Mouse (Mus musculus): ENCODE data around the gene Golga7b.

Golga7b gene

GRCm38 (mm10) chr19:42249976-42250914 lies 2.9 kb downstream of the Golga7b start:
- in situ Hi-C loops (cut with MseI, MboI): no loop called here

- in situ Hi-C loops (cut with MseI, MboI): no loop called here
These were observed 8.0 kb downstream of the Golga7b start for GRCm38 (mm10) chr19:42255438-42255783.

GRCm38 (mm10) chr19:42255784-42256610 lies 8.6 kb downstream of the Golga7b start:
- in situ Hi-C loops (cut with MseI, MboI): no loop called here

GRCm38 (mm10) chr19:42256611-42257240 lies 9.4 kb downstream of the Golga7b start:
- in situ Hi-C loops (cut with MseI, MboI): no loop called here

- in situ Hi-C loops (cut with MseI, MboI): no loop called here
These were observed 9.9 kb downstream of the Golga7b start for GRCm38 (mm10) chr19:42257241-42257635.

- in situ Hi-C loops (cut with MseI, MboI): no loop called here
These were observed 10.7 kb downstream of the Golga7b start for GRCm38 (mm10) chr19:42258031-42258430.

GRCm38 (mm10) chr19:42258596-42258995 lies 11.2 kb downstream of the Golga7b start:
- in situ Hi-C loops (cut with MseI, MboI): no loop called here

- in situ Hi-C loops (cut with MseI, MboI): no loop called here
These were observed 13.1 kb downstream of the Golga7b start for GRCm38 (mm10) chr19:42260486-42260885.

- in situ Hi-C loops (cut with MseI, MboI): no loop called here
These were observed 16.1 kb downstream of the Golga7b start for GRCm38 (mm10) chr19:42263524-42263923.

- in situ Hi-C loops (cut with MseI, MboI): no loop called here
These were observed 21.0 kb downstream of the Golga7b start for GRCm38 (mm10) chr19:42268337-42268736.

- in situ Hi-C loops (cut with MseI, MboI): loop anchor here (5.0 kb wide), 2 partner anchors 53 to 78 kb away; no protein-coding TSS in a partner anchor
These were observed 22.7 kb downstream of the Golga7b start for GRCm38 (mm10) chr19:42270119-42270518.

- in situ Hi-C loops (cut with MseI, MboI): loop anchor here (5.0 kb wide), 2 partner anchors 54 to 79 kb away; no protein-coding TSS in a partner anchor
These were observed 23.8 kb downstream of the Golga7b start for GRCm38 (mm10) chr19:42271182-42271581.

- in situ Hi-C loops (cut with MseI, MboI): loop anchor here (5.0 kb wide), 2 partner anchors 55 to 80 kb away; no protein-coding TSS in a partner anchor
These were observed 24.9 kb downstream of the Golga7b start for GRCm38 (mm10) chr19:42272003-42272963.

GRCm38 (mm10) chr19:42277288-42277687 lies 29.9 kb downstream of the Golga7b start:
- in situ Hi-C loops (cut with MseI, MboI): no loop called here

GRCm38 (mm10) chr19:42278461-42278860 lies 31.1 kb downstream of the Golga7b start:
- in situ Hi-C loops (cut with MseI, MboI): no loop called here

GRCm38 (mm10) chr19:42279611-42280010 lies 32.2 kb downstream of the Golga7b start:
- in situ Hi-C loops (cut with MseI, MboI): no loop called here

GRCm38 (mm10) chr19:42284178-42284577 lies 36.8 kb downstream of the Golga7b start:
- in situ Hi-C loops (cut with MseI, MboI): no loop called here

GRCm38 (mm10) chr19:42288361-42288760 lies 41.0 kb downstream of the Golga7b start:
- in situ Hi-C loops (cut with MseI, MboI): no loop called here

- in situ Hi-C loops (cut with MseI, MboI): no loop called here
These were observed 43.7 kb downstream of the Golga7b start for GRCm38 (mm10) chr19:42290954-42291661.

GRCm38 (mm10) chr19:42292106-42292505 lies 44.7 kb downstream of the Golga7b start:
- in situ Hi-C loops (cut with MseI, MboI): no loop called here

Measured in mouse trophoblast stem cell (cell line).